Mouse (Mus musculus): Measurements from ENCODE around the gene Ptprn2. TPM values are rescaled to one million over a fixed set of nuclear protein-coding genes. Genes with fewer than 3 reads are reported as not detected.

Ptprn2 gene
- polyA plus RNA-seq, 1 experiment from 2014 or later = 16.3 TPM

GRCm38 (mm10) chr12:116661018-116661417 is 175.5 kb downstream of the Ptprn2 start:
- Histone ChIP-seq H3K36me3 (no peaks in the 10 kb centered on the region), H3K27me3 (replicated peaks) (no peaks in the 10 kb centered on the region), H3K4me3 (replicated peaks) (no peak overlapping the region), H3K27ac (replicated peaks) (no peak overlapping the region), H3K9ac (replicated peaks) (no peak overlapping the region), H3K4me1 (peaks cover 12% of the 10 kb centered on the region), H3K4me2 (no peak overlapping the region), H3K9me3 (replicated peaks) (no peaks in the 10 kb centered on the region)
- ATAC-seq (ENCODE audit: low FRiP score) = no peak
- WGBS = 88% methylated on average over 4 of the region's 4 CpGs

DNA sequence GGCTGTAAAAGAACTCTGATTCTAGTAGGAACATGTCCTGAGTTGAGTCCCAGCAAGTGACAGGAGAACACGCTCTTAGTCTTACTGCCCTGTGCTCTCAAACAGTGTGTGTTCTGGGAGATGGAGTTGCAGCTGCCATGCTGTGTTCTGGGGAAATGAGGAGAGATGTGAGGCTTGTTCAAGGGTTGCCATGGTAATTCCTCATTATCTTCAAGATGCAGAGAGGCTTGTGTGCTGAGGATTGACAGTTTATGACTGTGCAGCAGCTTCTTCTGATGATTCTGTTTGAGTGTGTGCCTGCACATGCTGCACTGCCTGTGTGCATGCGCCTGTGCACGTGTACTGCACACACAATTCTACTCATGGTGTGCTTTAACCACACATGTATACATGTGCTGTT is 192.2 kb downstream of the Ptprn2 start:
- 32% methylated on average over 3 of the region's 3 CpGs for WGBS
- H3K4me2 ChIP-seq = no peak overlapping the region

DNA sequence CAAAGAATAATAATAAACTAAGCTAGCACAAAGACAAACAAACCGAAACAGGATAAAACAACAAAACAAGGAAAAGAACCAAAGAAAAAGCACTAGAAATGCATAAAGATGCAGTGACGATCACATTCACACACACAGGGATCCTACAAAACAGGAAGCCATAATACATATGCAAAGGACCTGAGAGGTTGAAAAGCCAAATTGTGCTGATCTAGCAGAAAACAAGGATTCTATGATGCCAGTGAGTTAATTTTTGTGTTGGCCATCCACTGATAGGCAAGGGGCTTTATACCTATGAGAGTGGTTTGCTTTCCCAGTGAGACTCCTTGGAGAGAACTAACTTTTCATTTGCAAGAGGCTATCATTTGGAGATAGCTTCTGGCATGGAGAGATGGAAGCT is 204.3 kb downstream of the Ptprn2 start:
- WGBS = 94% methylated on average over 2 of the region's 2 CpGs
- Histone ChIP-seq H3K27me3 (replicated peaks) (no peaks in the 10 kb centered on the region), H3K9ac (replicated peaks) (no peak overlapping the region), H3K4me1 (no peaks in the 10 kb centered on the region), H3K36me3 (no peaks in the 10 kb centered on the region), H3K4me2 (no peak overlapping the region), H3K27ac (replicated peaks) (no peak overlapping the region), H3K4me3 (replicated peaks) (no peak overlapping the region), H3K9me3 (replicated peaks) (no peaks in the 10 kb centered on the region)
- ATAC-seq (ENCODE audit: low FRiP score) = no peak

More for the DNA sequence above, 192.2 kb downstream of the Ptprn2 start:
- no peaks in the 10 kb centered on the region for H3K9me3 ChIP-seq (replicated peaks)
- peaks cover 5% of the 10 kb centered on the region; the same call in 1 of the 2 replicates for H3K4me1 ChIP-seq
- 0 out of 2 replicates have a peak overlapping the region, but pooled peaks have one; percentile 66 for H3K27ac ChIP-seq (replicated peaks)
- no peaks in the 10 kb centered on the region for H3K27me3 ChIP-seq (replicated peaks)
- ATAC-seq (ENCODE audit: low FRiP score) = peak; percentile 88
- H3K36me3 ChIP-seq = no peaks in the 10 kb centered on the region
- no peak overlapping the region for H3K4me3 ChIP-seq (replicated peaks)
- H3K9ac ChIP-seq (replicated peaks) = no peak overlapping the region

DNA sequence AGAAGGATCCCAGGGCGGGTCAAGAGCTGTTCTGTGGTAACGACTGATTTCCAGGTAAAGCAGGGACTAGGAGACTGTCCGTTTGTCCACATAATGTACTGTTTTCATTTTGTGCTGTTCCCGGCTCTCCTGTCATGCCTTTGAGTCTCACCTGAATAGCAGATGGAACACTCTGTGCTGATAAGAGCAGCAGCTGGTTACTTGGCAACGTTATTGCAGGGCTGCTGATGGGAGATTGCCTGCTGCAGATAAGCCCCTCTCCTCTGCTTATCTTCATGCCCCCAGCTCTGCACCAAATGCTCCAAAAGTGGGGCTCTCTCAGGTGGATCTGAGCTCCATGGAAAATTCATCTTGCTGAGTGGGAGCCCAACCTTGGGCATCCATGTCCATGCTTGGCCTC is 224.0 kb downstream of the Ptprn2 start:
- H3K27ac ChIP-seq (replicated peaks) = peak overlapping the region; percentile 9; the same call in 1 of the 2 replicates
- no peaks in the 10 kb centered on the region for H3K27me3 ChIP-seq (replicated peaks)
- no peak overlapping the region for H3K4me3 ChIP-seq (replicated peaks)
- H3K36me3 ChIP-seq = no peaks in the 10 kb centered on the region
- WGBS = 62% methylated on average over 5 of the region's 5 CpGs
- H3K4me1 ChIP-seq = peaks cover 14% of the 10 kb centered on the region
- no peaks in the 10 kb centered on the region for H3K9me3 ChIP-seq (replicated peaks)
- no peak for ATAC-seq (ENCODE audit: low FRiP score)
- no peak overlapping the region for H3K9ac ChIP-seq (replicated peaks)
- H3K4me2 ChIP-seq = no peak overlapping the region

DNA sequence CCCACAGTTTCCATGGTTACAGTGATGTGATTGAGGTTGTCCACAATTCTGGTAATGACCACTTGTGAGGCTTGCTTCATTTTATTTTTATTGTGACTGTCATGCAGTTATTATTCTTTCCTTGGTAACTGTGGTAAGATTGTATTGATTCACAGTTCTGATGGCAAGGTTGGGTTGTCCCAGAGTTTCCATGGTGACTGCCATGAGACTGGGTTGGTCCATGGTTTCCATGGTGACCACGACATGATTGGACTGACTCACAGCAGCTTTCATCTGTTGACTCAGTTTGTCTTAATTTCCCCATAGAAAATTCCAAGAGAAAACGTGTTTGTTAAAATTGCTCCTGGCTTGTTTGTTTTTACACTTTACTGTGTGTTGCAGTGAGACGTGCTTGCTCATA is 225.2 kb downstream of the Ptprn2 start:
- Histone ChIP-seq H3K36me3 (no peaks in the 10 kb centered on the region), H3K9ac (replicated peaks) (no peak overlapping the region), H3K4me3 (replicated peaks) (no peak overlapping the region), H3K27me3 (replicated peaks) (no peaks in the 10 kb centered on the region), H3K9me3 (replicated peaks) (no peaks in the 10 kb centered on the region), H3K4me2 (no peak overlapping the region), H3K27ac (replicated peaks) (no peak overlapping the region), H3K4me1 (peaks cover 14% of the 10 kb centered on the region)
- 47% methylated on average over 3 of the region's 3 CpGs for WGBS
- ATAC-seq (ENCODE audit: low FRiP score) = peak; percentile 43; the same call in 1 of the 2 replicates

DNA sequence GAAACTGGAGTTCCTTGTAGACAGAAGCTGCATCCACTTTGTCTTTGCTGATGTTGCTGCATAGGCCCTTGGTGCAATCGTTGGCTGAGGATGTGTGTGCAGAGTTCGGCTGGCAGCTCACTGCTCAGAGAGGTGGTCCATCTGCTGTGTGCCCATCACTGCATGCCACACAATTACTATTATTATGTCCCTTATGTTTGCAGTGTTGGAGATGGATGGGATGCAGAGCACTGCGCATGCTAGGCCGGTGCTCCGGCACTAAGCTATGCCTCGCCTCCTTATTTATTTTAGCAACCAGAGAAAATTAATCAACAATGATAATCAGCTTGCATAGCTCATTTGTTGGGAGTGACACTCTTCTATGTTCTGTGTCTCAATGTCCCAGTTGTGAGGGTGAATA is 225.6 kb downstream of the Ptprn2 start:
- Histone ChIP-seq H3K4me1 (peaks cover 14% of the 10 kb centered on the region), H3K9me3 (replicated peaks) (no peaks in the 10 kb centered on the region), H3K27me3 (replicated peaks) (no peaks in the 10 kb centered on the region), H3K27ac (replicated peaks) (no peak overlapping the region), H3K4me2 (no peak overlapping the region), H3K4me3 (replicated peaks) (no peak overlapping the region), H3K9ac (replicated peaks) (no peak overlapping the region), H3K36me3 (no peaks in the 10 kb centered on the region)
- WGBS = 79% methylated on average over 6 of the region's 6 CpGs
- 0 out of 2 replicates have a peak, but pooled peaks have one; percentile 18 for ATAC-seq (ENCODE audit: low FRiP score)

- Histone ChIP-seq H3K27me3 (replicated peaks) (no peaks in the 10 kb centered on the region), H3K9ac (replicated peaks) (no peak overlapping the region), H3K36me3 (no peaks in the 10 kb centered on the region), H3K4me3 (replicated peaks) (no peak overlapping the region), H3K27ac (replicated peaks) (no peak overlapping the region), H3K4me2 (no peak overlapping the region), H3K9me3 (replicated peaks) (no peaks in the 10 kb centered on the region), H3K4me1 (peaks cover 14% of the 10 kb centered on the region)
- no peak for ATAC-seq (ENCODE audit: low FRiP score)
These were observed 227.6 kb downstream of the Ptprn2 start for GRCm38 (mm10) chr12:116713096-116713495.

DNA sequence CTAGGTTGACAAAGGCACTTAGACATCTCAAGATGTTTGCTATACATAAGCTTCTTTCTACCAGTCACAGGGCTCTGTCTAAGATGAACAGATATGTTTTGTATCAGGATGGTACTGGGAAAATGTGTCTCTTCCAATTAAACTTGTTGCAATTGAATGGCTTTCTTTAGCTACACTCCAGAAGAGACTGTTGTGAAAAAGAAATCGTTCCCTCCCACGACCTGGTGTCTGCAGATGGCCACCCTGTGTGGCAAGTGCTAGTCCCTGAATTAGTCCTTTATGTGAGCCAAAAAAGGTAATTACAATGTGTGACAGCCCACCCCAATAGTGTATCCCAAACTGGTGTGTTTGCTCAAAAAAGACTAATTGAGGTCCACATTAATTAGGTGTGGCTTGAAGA is 235.5 kb downstream of the Ptprn2 start:
- 74% methylated on average over 2 of the region's 2 CpGs for WGBS
- Histone ChIP-seq H3K9me3 (replicated peaks) (no peaks in the 10 kb centered on the region), H3K4me3 (replicated peaks) (no peak overlapping the region), H3K4me1 (no peaks in the 10 kb centered on the region), H3K9ac (replicated peaks) (no peak overlapping the region), H3K4me2 (no peak overlapping the region), H3K27me3 (replicated peaks) (no peaks in the 10 kb centered on the region), H3K27ac (replicated peaks) (no peak overlapping the region), H3K36me3 (no peaks in the 10 kb centered on the region)
- no peak for ATAC-seq (ENCODE audit: low FRiP score)

GRCm38 (mm10) chr12:116740141-116740540 is 254.6 kb downstream of the Ptprn2 start:
- no peak overlapping the region for H3K9ac ChIP-seq (replicated peaks)
- H3K27me3 ChIP-seq (replicated peaks) = no peaks in the 10 kb centered on the region
- no peaks in the 10 kb centered on the region for H3K9me3 ChIP-seq (replicated peaks)
- ATAC-seq (ENCODE audit: low FRiP score) = no peak
- WGBS = 90% methylated on average over 5 of the region's 5 CpGs
- no peak overlapping the region for H3K4me3 ChIP-seq (replicated peaks)
- no peak overlapping the region for H3K4me2 ChIP-seq
- no peak overlapping the region for H3K27ac ChIP-seq (replicated peaks)
- H3K4me1 ChIP-seq = no peaks in the 10 kb centered on the region
- H3K36me3 ChIP-seq = no peaks in the 10 kb centered on the region

- Histone ChIP-seq H3K27ac (replicated peaks) (no peak overlapping the region), H3K36me3 (no peaks in the 10 kb centered on the region), H3K27me3 (replicated peaks) (no peaks in the 10 kb centered on the region), H3K9me3 (replicated peaks) (no peaks in the 10 kb centered on the region), H3K4me2 (no peak overlapping the region), H3K4me3 (replicated peaks) (no peak overlapping the region), H3K9ac (replicated peaks) (no peak overlapping the region), H3K4me1 (no peaks in the 10 kb centered on the region)
- no peak for ATAC-seq (ENCODE audit: low FRiP score)
These were observed 255.8 kb downstream of the Ptprn2 start for GRCm38 (mm10) chr12:116741300-116741699.

DNA sequence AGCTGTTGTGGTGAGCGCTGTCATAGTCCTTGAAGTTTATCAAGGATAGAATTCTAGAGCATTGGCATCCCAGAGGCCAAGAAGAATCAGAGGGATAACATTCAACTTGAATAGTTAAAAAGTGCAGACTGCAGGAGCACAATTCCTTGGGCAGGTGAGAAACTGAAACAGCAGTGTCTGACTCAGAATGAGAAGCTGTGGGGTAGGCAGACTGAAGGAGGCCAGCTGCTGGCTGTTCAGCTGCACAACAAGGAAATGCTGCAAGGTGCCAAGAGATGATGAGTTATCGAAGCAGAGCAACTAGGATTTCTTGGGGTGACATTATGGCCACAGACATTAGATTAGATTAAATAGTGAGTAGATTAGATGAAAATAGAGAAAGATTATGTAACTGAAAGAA is 260.9 kb downstream of the Ptprn2 start:
- Histone ChIP-seq H3K9me3 (replicated peaks) (no peaks in the 10 kb centered on the region), H3K4me1 (no peaks in the 10 kb centered on the region), H3K36me3 (no peaks in the 10 kb centered on the region), H3K4me2 (no peak overlapping the region), H3K9ac (replicated peaks) (no peak overlapping the region), H3K4me3 (replicated peaks) (no peak overlapping the region), H3K27me3 (replicated peaks) (no peaks in the 10 kb centered on the region), H3K27ac (replicated peaks) (no peak overlapping the region)
- ATAC-seq (ENCODE audit: low FRiP score) = no peak
- 91% methylated on average over 2 of the region's 2 CpGs for WGBS

GRCm38 (mm10) chr12:116752784-116753183 is 267.3 kb downstream of the Ptprn2 start:
- no peaks in the 10 kb centered on the region for H3K27me3 ChIP-seq (replicated peaks)
- no peak overlapping the region for H3K4me2 ChIP-seq
- H3K9me3 ChIP-seq (replicated peaks) = no peaks in the 10 kb centered on the region
- H3K4me3 ChIP-seq (replicated peaks) = no peak overlapping the region
- ATAC-seq (ENCODE audit: low FRiP score) = no peak
- 72% methylated on average over 1 of the region's 1 CpGs for WGBS
- no peak overlapping the region for H3K9ac ChIP-seq (replicated peaks)
- no peak overlapping the region for H3K27ac ChIP-seq (replicated peaks)
- no peaks in the 10 kb centered on the region for H3K36me3 ChIP-seq
- no peaks in the 10 kb centered on the region for H3K4me1 ChIP-seq

DNA sequence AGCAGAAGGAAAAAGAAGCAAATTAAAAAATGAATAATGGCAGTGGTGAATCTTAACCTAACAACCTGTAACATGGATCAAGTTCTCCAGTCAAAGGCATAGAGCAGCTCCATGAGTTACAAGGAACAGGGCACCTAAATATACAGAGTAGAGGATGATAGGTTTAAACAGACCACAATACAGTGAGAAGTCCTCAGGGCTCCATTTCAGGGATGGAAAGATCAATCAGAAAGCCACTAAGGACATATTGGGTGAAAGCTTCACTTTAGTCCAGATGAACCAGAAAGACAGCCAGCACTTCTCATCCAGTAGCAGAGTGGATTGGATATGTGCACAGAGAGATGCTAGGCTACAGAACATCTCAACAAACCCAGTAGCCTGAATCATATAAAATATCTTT is 278.4 kb downstream of the Ptprn2 start:
- ATAC-seq (ENCODE audit: low FRiP score) = no peak
- no peaks in the 10 kb centered on the region for H3K27me3 ChIP-seq (replicated peaks)
- H3K27ac ChIP-seq (replicated peaks) = no peak overlapping the region
- no peak overlapping the region for H3K4me2 ChIP-seq
- no peak overlapping the region for H3K4me3 ChIP-seq (replicated peaks)
- no peak overlapping the region for H3K9ac ChIP-seq (replicated peaks)
- H3K4me1 ChIP-seq = no peaks in the 10 kb centered on the region; the same call in 1 of the 2 replicates
- H3K36me3 ChIP-seq = no peaks in the 10 kb centered on the region
- no peaks in the 10 kb centered on the region for H3K9me3 ChIP-seq (replicated peaks)

Measured in neural tube, embryonic 15.5 days (tissue).